Mouse (Mus musculus) stomach, embryonic 15.5 days (tissue): ENCODE measurements around the gene Gm37240. TPM values are rescaled to one million over a fixed set of nuclear protein-coding genes. Genes with fewer than 3 reads are reported as not detected.
A peak's percentile ranks its signal among the peaks of the same experiment; 100 is the strongest.

Experiments
- ATAC-seq: fragments of 200-750 bp; cut with Nextera tagmentation; 2 replicates; pipeline ENCODE4 v1.8.0; 2017; ENCODE audit warnings: low read depth, moderate number of reproducible peaks, moderate TSS enrichment; ENCODE audit not compliant: insufficient read depth, low FRiP score
- H3K27ac ChIP-seq: fragments of 300-500 bp; sonication (generic); 2 replicates; pipeline ENCODE4 v1.5.1; 2015; ENCODE audit warnings: mild to moderate bottlenecking, inconsistent platforms
- H3K27me3 ChIP-seq: fragments of 300-500 bp; sonication (generic); replicated peaks from 2 replicates; pipeline ENCODE4 v1.6.1; 2015; ENCODE audit warnings: inconsistent platforms
- H3K36me3 ChIP-seq: fragments of 300-500 bp; sonication (generic); 2 replicates; pipeline ENCODE4 v1.6.1; 2015; ENCODE audit warnings: inconsistent platforms
- H3K4me1 ChIP-seq: fragments of 300-500 bp; sonication (generic); 2 replicates; pipeline ENCODE4 v1.6.1; 2015; ENCODE audit warnings: inconsistent platforms
- H3K4me2 ChIP-seq: fragments of 300-500 bp; sonication (generic); 2 replicates; pipeline ENCODE4 v1.6.1; 2015; ENCODE audit warnings: mild to moderate bottlenecking, inconsistent platforms
- H3K4me3 ChIP-seq: fragments of 300-500 bp; sonication (generic); replicated peaks from 2 replicates; pipeline ENCODE4 v1.5.1; 2015; ENCODE audit warnings: inconsistent platforms
- H3K9ac ChIP-seq: fragments of 300-500 bp; sonication (generic); 2 replicates; pipeline ENCODE4 v1.6.1; 2015; ENCODE audit warnings: inconsistent platforms
- H3K9me3 ChIP-seq: fragments of 300-500 bp; sonication (generic); 2 replicates; pipeline ENCODE4 v1.6.1; 2016; ENCODE audit warnings: inconsistent platforms
- WGBS: fragments of 180-500 bp; shearing (Covaris S2); methylation state at CpG from one replicate; pipeline ENCODE4 v1.1.7; 2015; 5-methylcytosine and 5-hydroxymethylcytosine counted together
- polyA plus RNA-seq: library from polyadenylated mRNA; unstranded; fragments of >200 nt; fragmentation: Nextera tagmentation; extraction: Ambion mirVana; gene quantifications from 2 replicates; pipeline ENCODE4 v1.2.1, GENCODE M21; 2015

The Gm37240 gene
- polyA plus RNA-seq, 1 experiment from 2014 or later, result 8.6 TPM

DNA sequence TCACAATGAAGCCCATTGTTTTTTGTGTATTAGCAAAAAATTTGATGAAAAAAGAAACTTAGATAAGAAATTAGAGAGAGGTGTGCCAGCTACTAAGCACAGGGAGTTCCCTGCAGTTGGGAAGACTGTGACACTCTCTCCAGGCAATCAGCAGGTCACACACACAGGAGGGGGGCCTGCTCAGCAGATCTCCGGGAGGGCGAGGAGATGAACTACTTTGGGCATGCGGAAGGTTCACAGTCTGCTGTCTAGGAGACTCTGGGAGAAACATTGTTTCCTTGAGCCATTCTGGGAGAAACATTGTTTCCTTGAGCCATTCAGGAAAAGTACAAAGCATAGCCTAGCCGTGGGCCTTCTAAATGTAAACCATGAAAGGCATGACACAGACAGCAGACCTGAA is 1244.4 kb downstream of the Gm37240 start:
- 79% methylated on average over 4 of the region's 4 CpGs for WGBS
- Histone ChIP-seq H3K9me3 (no peaks in the 10 kb centered on the region), H3K4me1 (0 out of 2 replicates have a peak, but pooled peaks cover 2% of the 10 kb centered on the region), H3K9ac (no peak overlapping the region), H3K27ac (no peak overlapping the region), H3K36me3 (no peaks in the 10 kb centered on the region), H3K4me3 (no peak overlapping the region), H3K4me2 (no peak overlapping the region), H3K27me3 (no peaks in the 10 kb centered on the region)
- no peak for ATAC-seq

GRCm38 (mm10) chr3:84641391-84641790 is 1245.9 kb downstream of the Gm37240 start:
- 82% methylated on average over 2 of the region's 2 CpGs for whole genome bisulfite sequencing
- no peak for ATAC-seq
- Histone ChIP-seq H3K4me3 (no peak overlapping the region), H3K9ac (no peak overlapping the region), H3K36me3 (no peaks in the 10 kb centered on the region), H3K4me2 (no peak overlapping the region), H3K9me3 (no peaks in the 10 kb centered on the region), H3K27me3 (no peaks in the 10 kb centered on the region), H3K4me1 (0 out of 2 replicates have a peak, but pooled peaks cover 2% of the 10 kb centered on the region), H3K27ac (no peak overlapping the region)

DNA sequence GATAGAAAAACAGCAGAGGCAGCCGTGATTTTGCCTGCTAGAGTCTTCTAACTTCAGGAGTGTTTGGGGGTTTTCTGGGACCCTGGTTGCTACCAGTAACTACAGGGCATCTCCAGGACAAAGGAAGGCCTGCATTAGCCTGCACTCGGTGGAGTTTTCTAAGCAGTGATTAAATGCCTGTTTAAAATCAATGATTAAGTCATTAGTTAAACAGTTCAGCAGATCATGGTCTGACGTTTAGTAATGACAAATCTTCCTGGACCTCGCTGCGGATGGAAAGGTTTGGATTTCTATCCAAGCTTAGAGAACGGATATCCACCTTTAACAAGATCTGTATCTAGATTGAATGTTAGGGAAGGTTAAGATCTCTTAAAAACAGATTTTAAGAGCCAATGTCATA is 1246.8 kb downstream of the Gm37240 start:
- WGBS, result 48% methylated on average over 6 of the region's 6 CpGs
- no peak overlapping the region for H3K9ac ChIP-seq
- H3K4me2 ChIP-seq, result no peak overlapping the region
- H3K9me3 ChIP-seq, result no peaks in the 10 kb centered on the region
- no peaks in the 10 kb centered on the region for H3K36me3 ChIP-seq
- no peak overlapping the region for H3K4me3 ChIP-seq
- no peak overlapping the region for H3K27ac ChIP-seq
- 0 out of 2 replicates have a peak, but pooled peaks cover 2% of the 10 kb centered on the region for H3K4me1 ChIP-seq
- H3K27me3 ChIP-seq, result no peaks in the 10 kb centered on the region
- ATAC-seq, result no peak

- Histone ChIP-seq H3K9me3 (no peaks in the 10 kb centered on the region), H3K4me1 (0 out of 2 replicates have a peak, but pooled peaks cover 2% of the 10 kb centered on the region), H3K27ac (no peak overlapping the region; the same call in 1 of the 2 replicates), H3K9ac (no peak overlapping the region), H3K36me3 (no peaks in the 10 kb centered on the region), H3K4me3 (no peak overlapping the region), H3K4me2 (no peak overlapping the region), H3K27me3 (no peaks in the 10 kb centered on the region)
- WGBS, result 43% methylated on average over 11 of the region's 11 CpGs
- ATAC-seq, result no peak
Measured at GRCm38 (mm10) chr3:84639767-84640500, 1247.4 kb downstream of the Gm37240 start.

DNA sequence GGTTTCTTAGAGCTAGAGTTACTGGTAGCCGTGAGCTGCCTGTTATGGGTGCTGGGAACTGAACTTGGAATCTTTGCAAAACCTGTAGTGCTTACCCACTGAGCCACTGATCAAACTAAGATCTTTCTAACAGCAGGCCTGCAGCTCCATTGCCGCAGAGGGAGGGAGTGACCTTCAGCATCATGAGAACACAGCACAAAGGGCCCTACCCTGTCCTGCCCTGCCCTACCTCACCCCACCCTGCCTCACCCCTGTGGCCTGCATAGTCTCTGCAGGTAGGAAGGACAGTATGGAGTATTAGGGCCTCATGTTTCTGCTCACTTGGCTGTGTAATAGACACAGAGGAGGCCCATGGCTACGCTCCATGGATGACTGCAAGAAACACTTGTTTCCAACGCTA is 1248.5 kb downstream of the Gm37240 start:
- Histone ChIP-seq H3K27ac (peak overlapping the region; percentile 75; the same call in 1 of the 2 replicates), H3K27me3 (no peaks in the 10 kb centered on the region)
- 61% methylated on average over 4 of the region's 4 CpGs for WGBS

DNA sequence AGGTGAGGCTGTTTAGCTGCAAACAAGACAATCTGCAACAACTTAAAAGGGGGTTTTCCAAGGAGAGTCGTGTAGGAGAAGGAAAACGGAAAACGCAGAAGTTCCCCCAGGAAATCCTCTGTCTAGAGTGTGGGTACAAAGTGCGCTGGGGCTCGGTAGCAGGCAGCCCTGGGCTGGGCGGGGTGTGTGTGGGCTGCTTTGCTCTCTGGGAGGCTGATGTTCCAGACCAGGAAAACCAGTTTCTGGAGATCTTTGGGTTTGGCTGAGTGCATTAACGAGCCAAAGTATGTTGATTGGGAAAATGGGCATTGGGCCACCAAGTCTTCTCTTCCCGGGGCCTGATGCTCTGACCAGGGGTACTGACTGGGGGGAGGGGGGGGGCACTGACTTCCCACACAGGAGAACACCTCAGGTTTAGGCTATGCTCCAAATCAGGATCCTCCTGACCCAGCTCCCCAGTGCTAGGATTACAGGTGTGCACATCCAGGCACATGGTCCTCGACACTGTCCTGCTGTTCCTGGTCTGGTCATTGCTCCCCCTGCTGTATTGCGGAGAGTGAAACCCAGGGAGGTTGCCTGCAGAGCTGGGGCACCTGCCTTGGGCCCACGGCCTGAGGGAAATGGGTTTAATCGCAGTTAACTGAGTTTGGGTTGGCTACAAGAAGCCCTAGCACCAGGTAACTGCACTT is 1249.3 kb downstream of the Gm37240 start:
- Histone ChIP-seq H3K9me3 (no peaks in the 10 kb centered on the region), H3K4me3 (no peak overlapping the region), H3K27ac (peak overlapping the region; percentile 75), H3K9ac (no peak overlapping the region), H3K27me3 (no peaks in the 10 kb centered on the region), H3K4me2 (no peak overlapping the region), H3K4me1 (0 out of 2 replicates have a peak, but pooled peaks cover 2% of the 10 kb centered on the region), H3K36me3 (no peaks in the 10 kb centered on the region)
- WGBS, result 52% methylated on average over 12 of the region's 12 CpGs
- peak; percentile 82 for ATAC-seq

More for the DNA sequence above, 1248.5 kb downstream of the Gm37240 start:
- Histone ChIP-seq H3K9ac (no peak overlapping the region), H3K4me3 (no peak overlapping the region), H3K9me3 (no peaks in the 10 kb centered on the region), H3K4me2 (no peak overlapping the region), H3K4me1 (0 out of 2 replicates have a peak, but pooled peaks cover 2% of the 10 kb centered on the region), H3K36me3 (no peaks in the 10 kb centered on the region)
- ATAC-seq, result peak; percentile 86

DNA sequence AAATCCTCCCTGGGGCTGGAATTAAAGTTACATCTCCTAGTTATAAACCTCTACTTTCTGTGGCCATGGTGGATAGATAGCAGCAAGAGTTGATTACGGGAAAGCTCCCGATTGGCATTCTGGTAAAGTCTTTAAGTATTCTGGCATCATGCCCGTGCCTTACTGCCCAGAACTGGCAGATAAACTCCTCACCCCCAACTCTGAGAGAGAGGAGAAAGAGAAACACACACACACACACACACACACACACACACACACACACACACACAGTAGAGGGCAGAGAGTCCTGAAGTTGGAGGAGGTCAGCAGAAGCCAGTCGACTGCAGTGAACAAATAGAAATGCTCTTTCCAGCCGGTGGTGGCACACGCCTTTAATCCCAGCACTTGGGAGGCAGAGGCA is 1250.2 kb downstream of the Gm37240 start:
- 67% methylated on average over 6 of the region's 6 CpGs for WGBS
- no peak overlapping the region for H3K4me3 ChIP-seq

GRCm38 (mm10) chr3:84631586-84631985 is 1255.7 kb downstream of the Gm37240 start:
- no peak overlapping the region for H3K4me2 ChIP-seq
- no peak overlapping the region for H3K4me3 ChIP-seq
- no peaks in the 10 kb centered on the region for H3K9me3 ChIP-seq
- H3K27ac ChIP-seq, result no peak overlapping the region
- 94% methylated on average over 9 of the region's 9 CpGs for WGBS
- no peaks in the 10 kb centered on the region for H3K4me1 ChIP-seq
- ATAC-seq, result no peak
- H3K36me3 ChIP-seq, result no peaks in the 10 kb centered on the region
- no peaks in the 10 kb centered on the region for H3K27me3 ChIP-seq
- H3K9ac ChIP-seq, result no peak overlapping the region

More for the DNA sequence above, 1250.2 kb downstream of the Gm37240 start:
- Histone ChIP-seq H3K4me1 (0 out of 2 replicates have a peak, but pooled peaks cover 2% of the 10 kb centered on the region), H3K36me3 (no peaks in the 10 kb centered on the region), H3K9ac (no peak overlapping the region), H3K27ac (no peak overlapping the region), H3K4me2 (no peak overlapping the region), H3K9me3 (no peaks in the 10 kb centered on the region), H3K27me3 (no peaks in the 10 kb centered on the region)
- ATAC-seq, result no peak

DNA sequence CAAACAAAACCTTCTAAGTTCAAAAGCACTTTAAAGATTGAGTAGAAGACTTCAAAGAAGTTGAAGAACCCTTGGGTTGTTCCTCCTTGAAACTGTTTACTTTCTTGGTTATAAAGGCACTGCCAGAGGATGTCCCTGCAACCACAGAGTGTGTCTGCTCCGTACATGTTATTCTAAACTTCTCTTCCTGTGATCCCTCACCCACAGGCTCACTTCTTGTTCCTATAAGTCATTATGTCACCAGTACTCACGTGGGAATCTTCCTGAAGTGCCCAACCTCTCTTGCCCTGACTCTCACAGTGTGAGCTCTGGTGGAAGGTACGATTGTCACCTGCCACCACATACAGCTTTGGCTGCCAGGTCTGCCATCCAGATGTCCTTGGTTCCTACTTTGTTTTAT is 1265.3 kb downstream of the Gm37240 start:
- H3K4me1 ChIP-seq, result peaks cover 3% of the 10 kb centered on the region; the same call in 1 of the 2 replicates
- no peaks in the 10 kb centered on the region for H3K9me3 ChIP-seq
- H3K36me3 ChIP-seq, result no peaks in the 10 kb centered on the region
- ATAC-seq, result no peak
- no peaks in the 10 kb centered on the region for H3K27me3 ChIP-seq
- no peak overlapping the region for H3K4me2 ChIP-seq
- no peak overlapping the region for H3K4me3 ChIP-seq
- H3K27ac ChIP-seq, result no peak overlapping the region
- WGBS, result 39% methylated on average over 3 of the region's 3 CpGs
- no peak overlapping the region for H3K9ac ChIP-seq

DNA sequence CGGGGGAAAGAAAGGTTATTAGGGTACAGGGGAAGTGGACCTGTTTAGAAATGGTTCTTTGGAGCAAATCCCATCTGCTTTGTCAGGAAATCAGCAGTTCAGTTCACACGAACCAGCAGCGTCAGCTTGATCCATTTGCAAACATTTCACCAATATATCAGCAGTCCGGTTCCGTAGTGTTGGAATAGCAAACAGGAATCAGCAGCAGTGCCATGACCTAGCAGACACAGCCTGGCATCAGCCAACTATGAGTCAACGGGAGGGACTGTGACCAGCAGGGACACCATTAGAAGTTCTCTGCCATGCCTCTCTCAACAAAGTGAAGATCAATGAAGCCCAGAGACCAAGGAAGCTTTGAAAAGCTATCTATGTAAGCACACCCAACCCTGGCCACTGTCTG is 1267.6 kb downstream of the Gm37240 start:
- Histone ChIP-seq H3K36me3 (no peaks in the 10 kb centered on the region), H3K9me3 (no peaks in the 10 kb centered on the region), H3K4me1 (no peaks in the 10 kb centered on the region), H3K27ac (no peak overlapping the region), H3K4me2 (no peak overlapping the region), H3K4me3 (no peak overlapping the region), H3K9ac (no peak overlapping the region), H3K27me3 (no peaks in the 10 kb centered on the region)
- WGBS, result 79% methylated on average over 6 of the region's 6 CpGs
- ATAC-seq, result no peak

DNA sequence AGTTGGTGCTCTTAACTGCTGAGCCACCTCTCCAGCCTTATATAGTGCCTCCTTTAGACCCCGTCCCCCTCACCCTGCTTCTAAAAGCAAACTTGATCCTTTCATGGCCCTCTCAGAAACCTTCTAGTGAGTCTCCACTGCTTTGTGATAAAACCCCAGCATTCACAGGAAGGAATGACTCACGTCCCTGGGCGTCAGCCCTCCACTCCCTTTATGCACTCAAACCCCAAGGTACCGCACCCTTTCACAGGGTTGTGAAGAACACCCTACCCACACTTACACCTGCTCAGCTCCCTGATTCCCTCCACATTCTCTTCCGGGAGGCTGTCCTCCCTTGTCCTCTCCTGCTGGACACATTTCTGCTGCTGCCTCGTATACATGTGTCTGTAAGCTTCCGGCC is 1268.3 kb downstream of the Gm37240 start:
- Histone ChIP-seq H3K4me3 (no peak overlapping the region), H3K9ac (no peak overlapping the region), H3K27me3 (no peaks in the 10 kb centered on the region), H3K36me3 (no peaks in the 10 kb centered on the region), H3K27ac (no peak overlapping the region), H3K9me3 (no peaks in the 10 kb centered on the region), H3K4me2 (no peak overlapping the region), H3K4me1 (no peaks in the 10 kb centered on the region)
- WGBS, result 87% methylated on average over 7 of the region's 7 CpGs
- ATAC-seq, result no peak

- H3K4me1 ChIP-seq, result no peaks in the 10 kb centered on the region
- H3K9me3 ChIP-seq, result no peaks in the 10 kb centered on the region
- no peaks in the 10 kb centered on the region for H3K36me3 ChIP-seq
- H3K9ac ChIP-seq, result no peak overlapping the region
- WGBS, result 72% methylated on average over 2 of the region's 2 CpGs
- no peaks in the 10 kb centered on the region for H3K27me3 ChIP-seq
- H3K4me2 ChIP-seq, result no peak overlapping the region
- H3K27ac ChIP-seq, result no peak overlapping the region
- no peak overlapping the region for H3K4me3 ChIP-seq
- no peak for ATAC-seq
Measured at GRCm38 (mm10) chr3:84618627-84619026, 1268.7 kb downstream of the Gm37240 start.
